Mouse (Mus musculus): Measurements from ENCODE around the gene Esr1.

GRCm38 (mm10) chr10:4593828-4594227 is 17.6 kb upstream of the Esr1 start:
- TF ChIP-seq CTCF (IDR thresholded peaks at IDR 0.05; ENCODE audit: control insufficient read depth, insufficient read depth, insufficient replicate concordance, low read depth, low read length) (no peak), POLR2A (IDR thresholded peaks at IDR 0.05; ENCODE audit: control insufficient read depth, low read depth, low read length) (no peak)
